Mouse (Mus musculus) myocyte (in vitro differentiated cells): ENCODE data around the gene Ppef2. TPM values are rescaled to one million over a fixed set of nuclear protein-coding genes. Genes with fewer than 3 reads are reported as not detected.

Experiments used
- H3K27me3 ChIP-seq: one replicate; pipeline ENCODE4 v1.6.1; 2011; ENCODE audit not compliant: control insufficient read depth, insufficient read depth, insufficient read length
- H3K36me3 ChIP-seq: one replicate; pipeline ENCODE4 v1.6.1; 2011; ENCODE audit not compliant: control insufficient read depth, insufficient read depth
- H3K4me2 ChIP-seq: one replicate; pipeline ENCODE4 v1.6.1; 2011; ENCODE audit warnings: low read depth, control low read depth
- H3K4me3 ChIP-seq: one replicate; pipeline ENCODE4 v1.5.1; 2011; ENCODE audit warnings: mild to moderate bottlenecking, control low read depth, moderate library complexity
- H3K79me2 ChIP-seq: one replicate; pipeline ENCODE4 v1.6.1; 2011; ENCODE audit not compliant: control insufficient read depth, insufficient read depth
- H3ac ChIP-seq: one replicate; pipeline ENCODE4 v1.6.1; 2011; ENCODE audit not compliant: control insufficient read depth, insufficient read length
- CEBPB ChIP-seq: IDR thresholded peaks from 2 replicates; pipeline ENCODE4 v1.6.1; 2011; ENCODE audit warnings: mild to moderate bottlenecking, moderate library complexity; ENCODE audit not compliant: poor library complexity, insufficient read depth, severe bottlenecking
- E2F4 ChIP-seq: IDR thresholded peaks from one replicate; pipeline ENCODE4 v1.6.1; 2011; ENCODE audit warnings: mild to moderate bottlenecking, control low read depth, moderate library complexity; ENCODE audit not compliant: insufficient read depth
- MAX ChIP-seq: IDR thresholded peaks from one replicate; pipeline ENCODE4 v1.6.1; 2011; ENCODE audit warnings: low read depth, mild to moderate bottlenecking, control low read depth
- MYOD1 ChIP-seq, 3 experiments: IDR thresholded peaks; one replicate each; pipeline ENCODE4 v1.6.1; 2011; ENCODE audit warnings: control low read depth in 2 of 3, low read depth in 2 of 3, mild to moderate bottlenecking in 2 of 3, moderate library complexity in 1 of 3; ENCODE audit not compliant: insufficient read length in 2 of 3, control insufficient read depth in 1 of 3
- MYOG ChIP-seq, 3 experiments: IDR thresholded peaks; one replicate each; pipeline ENCODE4 v1.6.1; 2011; ENCODE audit warnings: control low read depth in 2 of 3, low read depth in 2 of 3, mild to moderate bottlenecking in 2 of 3; ENCODE audit not compliant: insufficient read length in 2 of 3, control insufficient read depth in 1 of 3, insufficient read depth in 1 of 3
- POLR2A ChIP-seq: IDR thresholded peaks from one replicate; pipeline ENCODE4 v1.6.1; 2011; ENCODE audit warnings: low read depth, mild to moderate bottlenecking, control low read depth, moderate library complexity; ENCODE audit not compliant: insufficient read length
- POLR2AphosphoS2 ChIP-seq: IDR thresholded peaks from one replicate; pipeline ENCODE4 v1.6.1; 2011; ENCODE audit warnings: low read depth, control low read depth; ENCODE audit not compliant: insufficient read length
- REST ChIP-seq: IDR thresholded peaks from one replicate; pipeline ENCODE4 v1.6.1; 2011; ENCODE audit warnings: mild to moderate bottlenecking, control low read depth, moderate library complexity; ENCODE audit not compliant: insufficient read depth, insufficient read length
- SRF ChIP-seq: IDR thresholded peaks from one replicate; pipeline ENCODE4 v1.6.1; 2011; ENCODE audit warnings: low read depth; ENCODE audit not compliant: control insufficient read depth, insufficient read length
- TCF12 ChIP-seq: IDR thresholded peaks from one replicate; pipeline ENCODE4 v1.6.1; 2011; ENCODE audit warnings: mild to moderate bottlenecking, control low read depth; ENCODE audit not compliant: poor library complexity, insufficient read depth, severe bottlenecking
- TCF3 ChIP-seq: IDR thresholded peaks from one replicate; pipeline ENCODE4 v1.6.1; 2011; ENCODE audit warnings: low read depth, control low read depth; ENCODE audit not compliant: insufficient read length
- USF1 ChIP-seq: IDR thresholded peaks from one replicate; pipeline ENCODE4 v1.6.1; 2011; ENCODE audit warnings: low read depth, mild to moderate bottlenecking, control low read depth, moderate library complexity
- polyA plus RNA-seq: library from polyadenylated mRNA; unstranded; fragments of >200 nt; fragmentation: generic; extraction: Trizol; gene quantifications from one replicate; pipeline ENCODE4 v1.2.1, GENCODE M21; 2012; ENCODE audit warnings: missing spikeins

Gene Ppef2
- polyA plus RNA-seq, 1 experiment: 0.18 TPM

GRCm38 (mm10) chr5:92228776-92229175 is 27.3 kb downstream of the Ppef2 start:
- Histone ChIP-seq H3K36me3 (no peaks in the 10 kb centered on the region), H3K4me2 (no peak overlapping the region), H3K79me2 (no peaks in the 10 kb centered on the region), H3K4me3 (no peak overlapping the region), H3K27me3 (no peaks in the 10 kb centered on the region), H3ac (no peak overlapping the region)
- TF ChIP-seq MYOD1 (IDR thresholded peaks at IDR 0.05; ENCODE audit: control insufficient read depth in 1 of 3, insufficient read length in 2 of 3, low read depth in 2 of 3): no peak
- TF ChIP-seq USF1: no peak
- TF ChIP-seq E2F4: no peak
- no peak for TF ChIP-seq MYOG (IDR thresholded peaks at IDR 0.05; ENCODE audit: control insufficient read depth in 1 of 3, insufficient read depth in 1 of 3, insufficient read length in 2 of 3, low read depth in 2 of 3)
- no peak for TF ChIP-seq CEBPB
- no peak for TF ChIP-seq SRF

- Histone ChIP-seq H3K4me2 (no peak overlapping the region), H3K36me3 (no peaks in the 10 kb centered on the region), H3ac (no peak overlapping the region), H3K27me3 (no peaks in the 10 kb centered on the region), H3K79me2 (no peaks in the 10 kb centered on the region), H3K4me3 (no peak overlapping the region)
- TF ChIP-seq E2F4 (no peak), MAX (no peak), REST (no peak), SRF (no peak), POLR2A (no peak), MYOG (IDR thresholded peaks at IDR 0.05; ENCODE audit: control insufficient read depth in 1 of 3, insufficient read depth in 1 of 3, insufficient read length in 2 of 3, low read depth in 2 of 3) (no peak), TCF3 (no peak)
Measured at GRCm38 (mm10) chr5:92227782-92228181, 28.3 kb downstream of the Ppef2 start.

GRCm38 (mm10) chr5:92220287-92220902 is 35.7 kb downstream of the Ppef2 start:
- Histone ChIP-seq H3K79me2 (no peaks in the 10 kb centered on the region), H3K4me2 (peak overlapping the region; percentile 68)
- TF ChIP-seq CEBPB: no peak
- TF ChIP-seq TCF12: no peak
- no peak for TF ChIP-seq TCF3
- TF ChIP-seq SRF: no peak
- TF ChIP-seq USF1: no peak
- TF ChIP-seq MYOG (IDR thresholded peaks at IDR 0.05; ENCODE audit: control insufficient read depth in 1 of 3, insufficient read depth in 1 of 3, insufficient read length in 2 of 3, low read depth in 2 of 3): no peak
- no peak for TF ChIP-seq POLR2AphosphoS2
- TF ChIP-seq E2F4: no peak
- no peak for TF ChIP-seq REST
- no peak for TF ChIP-seq POLR2A
- no peak for TF ChIP-seq MYOD1 (IDR thresholded peaks at IDR 0.05; ENCODE audit: control insufficient read depth in 1 of 3, insufficient read length in 2 of 3, low read depth in 2 of 3)
- TF ChIP-seq MAX: no peak

GRCm38 (mm10) chr5:92219826-92220225 is 36.3 kb downstream of the Ppef2 start:
- Histone ChIP-seq H3K27me3 (no peaks in the 10 kb centered on the region), H3K4me3 (no peak overlapping the region), H3ac (no peak overlapping the region), H3K36me3 (no peaks in the 10 kb centered on the region), H3K79me2 (no peaks in the 10 kb centered on the region), H3K4me2 (peak overlapping the region; percentile 68)
- TF ChIP-seq REST (no peak), USF1 (no peak), TCF3 (no peak), E2F4 (no peak), MYOG (IDR thresholded peaks at IDR 0.05; ENCODE audit: control insufficient read depth in 1 of 3, insufficient read depth in 1 of 3, insufficient read length in 2 of 3, low read depth in 2 of 3) (no peak)

More at GRCm38 (mm10) chr5:92220287-92220902, 35.7 kb downstream of the Ppef2 start:
- Histone ChIP-seq H3ac (no peak overlapping the region), H3K4me3 (no peak overlapping the region), H3K36me3 (no peaks in the 10 kb centered on the region), H3K27me3 (no peaks in the 10 kb centered on the region)

GRCm38 (mm10) chr5:92218915-92219793 is 36.9 kb downstream of the Ppef2 start:
- Histone ChIP-seq H3K36me3 (no peaks in the 10 kb centered on the region), H3K79me2 (no peaks in the 10 kb centered on the region), H3K4me3 (no peak overlapping the region), H3ac (no peak overlapping the region), H3K4me2 (peak overlapping the region; percentile 68), H3K27me3 (no peaks in the 10 kb centered on the region)
- TF ChIP-seq TCF12 (no peak), CEBPB (no peak), MYOG (IDR thresholded peaks at IDR 0.05; ENCODE audit: control insufficient read depth in 1 of 3, insufficient read depth in 1 of 3, insufficient read length in 2 of 3, low read depth in 2 of 3) (no peak), MAX (no peak), USF1 (no peak), MYOD1 (IDR thresholded peaks at IDR 0.05; ENCODE audit: control insufficient read depth in 1 of 3, insufficient read length in 2 of 3, low read depth in 2 of 3) (no peak), E2F4 (no peak), POLR2A (no peak), POLR2AphosphoS2 (no peak), REST (no peak), SRF (no peak), TCF3 (no peak)
